Mouse (Mus musculus) common myeloid progenitor, adult 5-6 weeks (primary cell): ENCODE data around the gene Itgb8. TPM values are rescaled to one million over a fixed set of nuclear protein-coding genes. Genes with fewer than 3 reads are reported as not detected.

Source experiments
- ATAC-seq: replicated peaks from 2 replicates; pipeline ENCODE4 v1.8.0; 2016; ENCODE audit warnings: low read depth, mild to moderate bottlenecking, moderate TSS enrichment, inconsistent platforms; ENCODE audit not compliant: poor library complexity, severe bottlenecking
- total RNA-seq: library from RNA; stranded (forward); fragments of 200-1000, 187-1606 nt; gene quantifications from 2 replicates; pipeline ENCODE4 v1.2.3, GENCODE M21; 2017

Gene Itgb8
- total RNA-seq, 1 experiment from 2014 or later, result not detected

- peak; percentile 85 for ATAC-seq
Measured at GRCm38 (mm10) chr12:119157068-119157467, 81.5 kb downstream of the Itgb8 start.

GRCm38 (mm10) chr12:119155566-119155965 is 83.0 kb downstream of the Itgb8 start:
- no peak for ATAC-seq

- ATAC-seq, result no peak
Measured at GRCm38 (mm10) chr12:119150956-119151355, 87.6 kb downstream of the Itgb8 start.

GRCm38 (mm10) chr12:119147753-119148152 is 90.8 kb downstream of the Itgb8 start:
- ATAC-seq, result peak; percentile 85

- ATAC-seq, result no peak
Measured at GRCm38 (mm10) chr12:119146031-119146430, 92.6 kb downstream of the Itgb8 start.

GRCm38 (mm10) chr12:119137946-119138345 is 100.7 kb downstream of the Itgb8 start:
- 0 out of 2 replicates have a peak, but pooled peaks have one; percentile 15 for ATAC-seq

GRCm38 (mm10) chr12:119113522-119114135 is 125.0 kb downstream of the Itgb8 start:
- peak; percentile 99 for ATAC-seq

GRCm38 (mm10) chr12:119110091-119110490 is 128.5 kb downstream of the Itgb8 start:
- no peak for ATAC-seq

Other genes starting within 250 kb of the Itgb8 start
- gene Macc1, start 75.5 kb upstream of the Itgb8 start, total RNA-seq, result not detected in 2 replicates